Mouse (Mus musculus) myocyte (in vitro differentiated cells): ENCODE data around the gene Eed. TPM values are rescaled to one million over a fixed set of nuclear protein-coding genes. Genes with fewer than 3 reads are reported as not detected.
"Not testable (repeated sequence)": the region's sequence is repeated elsewhere in the genome, so short reads cannot be mapped to it uniquely, and the experiment has no call there.

ENCODE experiments used
- H3K27me3 ChIP-seq: one replicate; pipeline ENCODE4 v1.6.1; 2011; ENCODE audit not compliant: control insufficient read depth, insufficient read depth, insufficient read length
- H3K36me3 ChIP-seq: one replicate; pipeline ENCODE4 v1.6.1; 2011; ENCODE audit not compliant: control insufficient read depth, insufficient read depth
- H3K4me2 ChIP-seq: one replicate; pipeline ENCODE4 v1.6.1; 2011; ENCODE audit warnings: low read depth, control low read depth
- H3K4me3 ChIP-seq: one replicate; pipeline ENCODE4 v1.5.1; 2011; ENCODE audit warnings: mild to moderate bottlenecking, control low read depth, moderate library complexity
- H3K79me2 ChIP-seq: one replicate; pipeline ENCODE4 v1.6.1; 2011; ENCODE audit not compliant: control insufficient read depth, insufficient read depth
- H3ac ChIP-seq: one replicate; pipeline ENCODE4 v1.6.1; 2011; ENCODE audit not compliant: control insufficient read depth, insufficient read length
- CEBPB ChIP-seq: IDR thresholded peaks from 2 replicates; pipeline ENCODE4 v1.6.1; 2011; ENCODE audit warnings: mild to moderate bottlenecking, moderate library complexity; ENCODE audit not compliant: poor library complexity, insufficient read depth, severe bottlenecking
- E2F4 ChIP-seq: IDR thresholded peaks from one replicate; pipeline ENCODE4 v1.6.1; 2011; ENCODE audit warnings: mild to moderate bottlenecking, control low read depth, moderate library complexity; ENCODE audit not compliant: insufficient read depth
- MAX ChIP-seq: IDR thresholded peaks from one replicate; pipeline ENCODE4 v1.6.1; 2011; ENCODE audit warnings: low read depth, mild to moderate bottlenecking, control low read depth
- MYOD1 ChIP-seq, 3 experiments: IDR thresholded peaks; one replicate each; pipeline ENCODE4 v1.6.1; 2011; ENCODE audit warnings: control low read depth in 2 of 3, low read depth in 2 of 3, mild to moderate bottlenecking in 2 of 3, moderate library complexity in 1 of 3; ENCODE audit not compliant: insufficient read length in 2 of 3, control insufficient read depth in 1 of 3
- MYOG ChIP-seq, 3 experiments: IDR thresholded peaks; one replicate each; pipeline ENCODE4 v1.6.1; 2011; ENCODE audit warnings: control low read depth in 2 of 3, low read depth in 2 of 3, mild to moderate bottlenecking in 2 of 3; ENCODE audit not compliant: insufficient read length in 2 of 3, control insufficient read depth in 1 of 3, insufficient read depth in 1 of 3
- POLR2A ChIP-seq: IDR thresholded peaks from one replicate; pipeline ENCODE4 v1.6.1; 2011; ENCODE audit warnings: low read depth, mild to moderate bottlenecking, control low read depth, moderate library complexity; ENCODE audit not compliant: insufficient read length
- POLR2AphosphoS2 ChIP-seq: IDR thresholded peaks from one replicate; pipeline ENCODE4 v1.6.1; 2011; ENCODE audit warnings: low read depth, control low read depth; ENCODE audit not compliant: insufficient read length
- REST ChIP-seq: IDR thresholded peaks from one replicate; pipeline ENCODE4 v1.6.1; 2011; ENCODE audit warnings: mild to moderate bottlenecking, control low read depth, moderate library complexity; ENCODE audit not compliant: insufficient read depth, insufficient read length
- SRF ChIP-seq: IDR thresholded peaks from one replicate; pipeline ENCODE4 v1.6.1; 2011; ENCODE audit warnings: low read depth; ENCODE audit not compliant: control insufficient read depth, insufficient read length
- TCF12 ChIP-seq: IDR thresholded peaks from one replicate; pipeline ENCODE4 v1.6.1; 2011; ENCODE audit warnings: mild to moderate bottlenecking, control low read depth; ENCODE audit not compliant: poor library complexity, insufficient read depth, severe bottlenecking
- TCF3 ChIP-seq: IDR thresholded peaks from one replicate; pipeline ENCODE4 v1.6.1; 2011; ENCODE audit warnings: low read depth, control low read depth; ENCODE audit not compliant: insufficient read length
- USF1 ChIP-seq: IDR thresholded peaks from one replicate; pipeline ENCODE4 v1.6.1; 2011; ENCODE audit warnings: low read depth, mild to moderate bottlenecking, control low read depth, moderate library complexity
- polyA plus RNA-seq: library from polyadenylated mRNA; unstranded; fragments of >200 nt; fragmentation: generic; extraction: Trizol; gene quantifications from one replicate; pipeline ENCODE4 v1.2.1, GENCODE M21; 2012; ENCODE audit warnings: missing spikeins

The Eed gene
- polyA plus RNA-seq, 1 experiment: 25.7 TPM

GRCm38 (mm10) chr7:89998624-89999006 lies 17.8 kb upstream of the Eed start:
- H3K4me2 ChIP-seq: peak overlapping the region; percentile 66
- no peak overlapping the region for H3K4me3 ChIP-seq
- no peaks in the 10 kb centered on the region for H3K27me3 ChIP-seq
- TF ChIP-seq MAX (no peak), MYOG (IDR thresholded peaks at IDR 0.05; ENCODE audit: control insufficient read depth in 1 of 3, insufficient read depth in 1 of 3, insufficient read length in 2 of 3, low read depth in 2 of 3) (no peak), TCF3 (no peak), E2F4 (no peak), POLR2A (no peak), SRF (no peak), USF1 (no peak), TCF12 (no peak)
- H3ac ChIP-seq: no peak overlapping the region
- H3K36me3 ChIP-seq: no peaks in the 10 kb centered on the region
- no peaks in the 10 kb centered on the region for H3K79me2 ChIP-seq

GRCm38 (mm10) chr7:89998006-89998623 lies 17.3 kb upstream of the Eed start:
- no peaks in the 10 kb centered on the region for H3K36me3 ChIP-seq
- no peak overlapping the region for H3K4me3 ChIP-seq
- no peaks in the 10 kb centered on the region for H3K27me3 ChIP-seq
- H3K4me2 ChIP-seq: peak overlapping the region; percentile 66
- H3K79me2 ChIP-seq: no peaks in the 10 kb centered on the region
- H3ac ChIP-seq: no peak overlapping the region
- no peak for TF ChIP-seq MAX
- TF ChIP-seq E2F4: no peak
- TF ChIP-seq TCF12: no peak
- no peak for TF ChIP-seq CEBPB
- TF ChIP-seq MYOD1 (IDR thresholded peaks at IDR 0.05; ENCODE audit: control insufficient read depth in 1 of 3, insufficient read length in 2 of 3, low read depth in 2 of 3): no peak
- no peak for TF ChIP-seq SRF
- TF ChIP-seq REST: no peak
- TF ChIP-seq POLR2A: no peak
- TF ChIP-seq TCF3: no peak
- TF ChIP-seq POLR2AphosphoS2: no peak
- TF ChIP-seq MYOG (IDR thresholded peaks at IDR 0.05; ENCODE audit: control insufficient read depth in 1 of 3, insufficient read depth in 1 of 3, insufficient read length in 2 of 3, low read depth in 2 of 3): no peak
- TF ChIP-seq USF1: no peak

- H3K4me2 ChIP-seq, H3ac ChIP-seq, H3K4me3 ChIP-seq, H3K79me2 ChIP-seq, H3K27me3 ChIP-seq, H3K36me3 ChIP-seq: not testable (repeated sequence)
These were observed 16.7 kb upstream of the Eed start for GRCm38 (mm10) chr7:89997526-89997925.

- Histone ChIP-seq H3ac (no peak overlapping the region), H3K27me3 (no peaks in the 10 kb centered on the region), H3K4me3 (no peak overlapping the region), H3K79me2 (no peaks in the 10 kb centered on the region), H3K4me2 (no peak overlapping the region), H3K36me3 (no peaks in the 10 kb centered on the region)
- TF ChIP-seq E2F4: no peak
- no peak for TF ChIP-seq MAX
- no peak for TF ChIP-seq REST
- TF ChIP-seq TCF12: no peak
- no peak for TF ChIP-seq USF1
- TF ChIP-seq POLR2A: no peak
- TF ChIP-seq MYOD1 (IDR thresholded peaks at IDR 0.05; ENCODE audit: control insufficient read depth in 1 of 3, insufficient read length in 2 of 3, low read depth in 2 of 3): no peak
- TF ChIP-seq POLR2AphosphoS2: no peak
- TF ChIP-seq TCF3: no peak
- TF ChIP-seq MYOG (IDR thresholded peaks at IDR 0.05; ENCODE audit: control insufficient read depth in 1 of 3, insufficient read depth in 1 of 3, insufficient read length in 2 of 3, low read depth in 2 of 3): no peak
- TF ChIP-seq SRF: no peak
- TF ChIP-seq CEBPB: no peak
These were observed 12.3 kb upstream of the Eed start for GRCm38 (mm10) chr7:89993091-89993490.

GRCm38 (mm10) chr7:89984421-89984820 lies 3.6 kb upstream of the Eed start:
- TF ChIP-seq CEBPB (no peak), E2F4 (no peak), MYOG (IDR thresholded peaks at IDR 0.05; ENCODE audit: control insufficient read depth in 1 of 3, insufficient read depth in 1 of 3, insufficient read length in 2 of 3, low read depth in 2 of 3) (no peak), REST (no peak)
- Histone ChIP-seq H3K79me2 (peaks cover 6% of the 10 kb centered on the region), H3K4me3 (no peak overlapping the region), H3K4me2 (no peak overlapping the region), H3ac (no peak overlapping the region), H3K27me3 (no peaks in the 10 kb centered on the region), H3K36me3 (no peaks in the 10 kb centered on the region)
